Mouse (Mus musculus): Measurements from ENCODE around the gene Alpl. TPM values are rescaled to one million over a fixed set of nuclear protein-coding genes. Genes with fewer than 3 reads are reported as not detected.

Alpl gene
- total and polyA plus RNA-seq, 3 experiments: 62.9 to 164 (median 115) TPM

GRCm38 (mm10) chr4:137844656-137845055, 48.5 kb upstream of the Alpl start:
- peak; percentile 49 for DNase-seq (ENCODE audit: extremely low read depth)
- H3K4me2 ChIP-seq (ENCODE audit: insufficient read depth, low read depth, poor library complexity, severe bottlenecking): no peak overlapping the region
- H3K79me2 ChIP-seq (replicated peaks; ENCODE audit: control insufficient read depth, extremely low read depth, insufficient read depth, poor library complexity, severe bottlenecking): no peaks in the 10 kb centered on the region
- H3K9ac ChIP-seq (ENCODE audit: insufficient read depth, low read depth): no peak overlapping the region
- peak; percentile 66 to 96 for TF ChIP-seq CTCF (conservative IDR thresholded peaks at IDR 0.05 in 1 of 2, IDR thresholded peaks at IDR 0.05 in 1 of 2; ENCODE audit: low read depth in 2 of 2, low read length in 2 of 2)
- TF ChIP-seq TCF12 (IDR thresholded peaks at IDR 0.05; ENCODE audit: low read depth, low read length): no peak
- TF ChIP-seq MAZ (IDR thresholded peaks at IDR 0.05; ENCODE audit: low read depth, low read length): no peak
- peak; percentile 95 for TF ChIP-seq SMC3 (IDR thresholded peaks at IDR 0.05; ENCODE audit: low read depth, low read length)
- TF ChIP-seq ZC3H11A (IDR thresholded peaks at IDR 0.05; ENCODE audit: low read depth, low read length): peak; percentile 61
- TF ChIP-seq RAD21 (IDR thresholded peaks at IDR 0.05; ENCODE audit: low read depth, low read length): peak; percentile 93
- no peak for TF ChIP-seq BHLHE40 (IDR thresholded peaks at IDR 0.05; ENCODE audit: low read depth, low read length)
- TF ChIP-seq ZKSCAN1 (IDR thresholded peaks at IDR 0.05; ENCODE audit: borderline replicate concordance, low read depth, low read length): no peak
- no peak for TF ChIP-seq UBTF (IDR thresholded peaks at IDR 0.05; ENCODE audit: low read depth, low read length)
- no peak for TF ChIP-seq MYC (IDR thresholded peaks at IDR 0.05; ENCODE audit: low read depth, low read length)
- no peak for TF ChIP-seq TBP (conservative IDR thresholded peaks at IDR 0.05; ENCODE audit: low read depth, low read length)
- TF ChIP-seq SIN3A (IDR thresholded peaks at IDR 0.05; ENCODE audit: low read length): no peak
- TF ChIP-seq GABPA (IDR thresholded peaks at IDR 0.05; ENCODE audit: insufficient replicate concordance, low read depth, low read length): no peak
- TF ChIP-seq KAT2A (IDR thresholded peaks at IDR 0.05; ENCODE audit: insufficient replicate concordance, low read length): no peak
- TF ChIP-seq NRF1 (IDR thresholded peaks at IDR 0.05; ENCODE audit: low read depth, low read length): no peak
- H3K9me3 ChIP-seq (replicated peaks; ENCODE audit: low read length): peaks cover 6% of the 10 kb centered on the region
- H3K27me3 ChIP-seq (replicated peaks): peaks cover 37% of the 10 kb centered on the region
- dilution Hi-C loops (cut with MboI; ENCODE audit: extremely low pct_ligation_motif_present, extremely low pct_unique_long_range_greater_than_20kb, low sequenced_read_pairs) (no loop called here), in situ Hi-C loops (cut with MboI; ENCODE audit: low pct_ligation_motif_present, low pct_unique_long_range_greater_than_20kb, low sequenced_read_pairs) (no loop called here)
- H3K4me3 ChIP-seq (replicated peaks in 1 of 3; ENCODE audit: low read depth in 2 of 3, low read length in 2 of 3, poor library complexity in 1 of 3): no peak overlapping the region
- peaks cover 0 to 4% of the 10 kb centered on the region in 2 experiments; a peak in 2 of 4 replicates for H3K4me1 ChIP-seq (ENCODE audit: control insufficient read depth in 1 of 2, insufficient read depth in 2 of 2)
- no peaks in the 10 kb centered on the region for H3K36me3 ChIP-seq (replicated peaks in 1 of 2; ENCODE audit: control insufficient read depth in 1 of 2, insufficient read depth in 1 of 2, low read length in 1 of 2)
- no peak overlapping the region for H3K27ac ChIP-seq (ENCODE audit: insufficient read depth, low read depth)

DNA sequence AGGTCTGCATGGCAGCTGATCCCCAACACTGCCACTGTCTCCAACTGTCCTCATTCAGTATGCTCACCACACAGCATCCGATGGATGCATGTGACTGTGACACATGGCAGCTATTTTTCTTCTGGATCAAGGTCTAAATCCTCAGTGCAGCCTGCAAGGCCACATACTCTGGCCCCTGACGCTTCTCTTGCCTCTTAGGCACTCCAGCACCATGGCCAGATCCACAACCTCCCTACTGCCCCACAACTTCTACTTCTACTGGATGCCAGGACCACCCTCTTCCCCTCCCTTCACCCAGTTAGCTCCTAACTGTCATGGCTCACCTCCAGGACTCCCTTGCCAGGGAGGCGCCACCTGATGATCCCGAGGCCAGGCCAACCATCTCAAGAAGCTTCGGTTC, 43.3 kb upstream of the Alpl start:
- Histone ChIP-seq H3K36me3 (replicated peaks in 1 of 2; ENCODE audit: control insufficient read depth in 1 of 2, insufficient read depth in 1 of 2, low read length in 1 of 2) (no peaks in the 10 kb centered on the region), H3K27ac (ENCODE audit: insufficient read depth, low read depth) (no peak overlapping the region), H3K4me2 (ENCODE audit: insufficient read depth, low read depth, poor library complexity, severe bottlenecking) (no peak overlapping the region), H3K4me3 (replicated peaks in 1 of 3; ENCODE audit: low read depth in 2 of 3, low read length in 2 of 3, poor library complexity in 1 of 3) (no peak overlapping the region), H3K9me3 (replicated peaks; ENCODE audit: low read length) (peaks cover 4% of the 10 kb centered on the region), H3K9ac (ENCODE audit: insufficient read depth, low read depth) (no peak overlapping the region), H3K27me3 (replicated peaks) (peaks cover 43% of the 10 kb centered on the region), H3K4me1 (ENCODE audit: control insufficient read depth in 1 of 2, insufficient read depth in 2 of 2) (peaks cover 3 to 10% of the 10 kb centered on the region in 2 experiments; a peak in 3 of 4 replicates), H3K79me2 (replicated peaks; ENCODE audit: control insufficient read depth, extremely low read depth, insufficient read depth, poor library complexity, severe bottlenecking) (no peaks in the 10 kb centered on the region)
- in situ Hi-C loops (cut with MboI; ENCODE audit: low pct_ligation_motif_present, low pct_unique_long_range_greater_than_20kb, low sequenced_read_pairs) (loop anchor here (5.0 kb wide), 2 partner anchors 37 to 107 kb away; no protein-coding TSS in a partner anchor), dilution Hi-C loops (cut with MboI; ENCODE audit: extremely low pct_ligation_motif_present, extremely low pct_unique_long_range_greater_than_20kb, low sequenced_read_pairs) (no loop called here)
- TF ChIP-seq PAX5 (IDR thresholded peaks at IDR 0.05; ENCODE audit: low read length) (no peak), MYC (IDR thresholded peaks at IDR 0.05; ENCODE audit: low read depth, low read length) (no peak), JUN (IDR thresholded peaks at IDR 0.05; ENCODE audit: insufficient read depth, low read depth, low read length) (no peak)
- DNase-seq (ENCODE audit: extremely low read depth): no peak

All from CH12.LX (cell line).